Mouse (Mus musculus) frontal cortex, postnatal 14 days (tissue): ENCODE measurements at regions not wholly inside any gene's neighbourhood (a gene's known extent, or its start where the extent isn't known, plus 50 kb on each side); places are given as distances from the start of the nearest gene placed in this dataset.

Experiments used
- DNase-seq, 2 experiments: peaks; one replicate each; pipeline ENCODE4 v3.0.0; 2022; ENCODE audit warnings: low spot score in 2 of 2

DNA sequence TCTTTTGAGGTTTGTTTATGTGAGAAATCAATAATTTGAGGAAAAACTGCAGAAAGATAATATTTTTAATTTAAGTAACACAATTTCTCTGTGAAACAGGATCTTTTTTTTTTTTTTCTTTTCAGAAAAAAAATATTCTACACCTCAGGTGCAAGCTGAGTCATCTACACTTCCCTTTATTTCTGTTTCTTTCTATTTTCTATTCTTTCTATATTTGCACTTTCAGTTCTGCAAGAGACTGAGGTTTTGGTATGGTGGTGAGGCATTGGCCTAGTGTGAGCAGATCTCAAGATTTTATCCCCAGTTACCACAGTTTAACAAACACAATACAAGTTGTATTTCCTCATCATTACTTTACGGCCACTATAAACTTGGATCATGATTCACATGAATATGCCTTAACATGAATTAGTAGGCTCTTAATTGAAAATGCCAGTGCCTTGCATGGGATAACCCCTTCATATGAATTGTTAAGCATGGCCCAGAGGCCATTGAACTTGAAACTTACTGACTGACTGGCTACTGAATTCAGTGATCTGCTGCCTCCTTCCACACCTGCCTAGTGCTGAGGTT, 1278.1 kb downstream of the Stim2 start:
- DNase-seq = no peak

DNA sequence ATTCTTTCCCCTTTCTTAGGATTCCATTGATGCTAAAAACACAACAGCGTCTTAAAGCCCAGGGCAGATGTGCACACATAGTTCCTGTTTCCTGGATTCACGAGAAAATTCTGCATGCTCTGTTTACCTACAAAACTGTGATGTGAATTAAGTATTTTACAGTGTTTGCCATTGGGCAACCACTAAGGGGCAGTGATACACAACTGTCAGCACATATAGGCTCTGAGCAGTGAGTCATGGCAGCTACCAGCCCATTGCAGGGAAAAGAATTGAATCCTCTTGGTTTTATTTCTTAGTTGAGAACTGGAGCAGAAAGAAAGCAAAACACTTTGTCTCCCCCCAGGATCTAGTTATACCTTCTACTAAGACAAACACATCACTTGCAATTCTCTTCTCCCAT, 1295.0 kb downstream of the Stim2 start:
- peak in 1 of 2 experiments; percentile 3 for DNase-seq

DNA sequence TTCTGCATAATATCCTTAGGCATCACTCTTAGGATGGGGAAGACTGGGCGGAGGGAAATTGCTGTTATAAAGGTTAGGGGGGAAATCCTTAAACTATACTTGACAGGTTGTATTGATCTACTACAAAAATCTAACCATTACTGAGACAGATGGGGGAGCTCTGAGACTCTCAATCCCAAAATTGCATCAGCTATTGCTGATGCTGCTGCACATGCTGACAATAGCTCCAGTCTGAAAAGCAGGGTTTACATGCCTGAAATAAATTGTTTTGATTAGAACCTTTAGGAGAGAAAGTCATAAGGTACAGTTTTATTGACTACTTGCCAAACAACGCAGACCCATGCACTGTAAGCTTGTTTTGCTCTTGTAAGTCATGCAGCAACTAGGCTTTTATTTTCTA, 1295.7 kb downstream of the Stim2 start:
- DNase-seq = no peak

DNA sequence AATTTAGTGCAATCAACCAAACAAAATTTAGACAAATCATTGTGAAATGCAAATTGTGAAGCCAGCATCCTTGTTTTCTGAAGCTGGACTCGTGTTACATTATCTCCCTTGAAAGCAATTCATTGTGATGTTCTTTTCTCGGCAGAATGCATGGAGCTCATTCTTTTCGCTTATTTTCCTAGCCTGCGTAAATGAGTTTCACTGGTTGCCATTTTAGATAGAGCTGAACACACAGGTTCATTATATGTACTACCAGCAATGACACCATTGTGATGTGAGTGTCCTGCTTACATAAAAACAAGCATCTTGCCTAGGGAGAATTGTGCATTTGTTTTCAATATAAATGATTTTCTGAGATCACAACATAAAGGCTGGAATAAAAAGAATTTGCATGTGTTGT, 1296.5 kb downstream of the Stim2 start:
- DNase-seq = no peak

DNA sequence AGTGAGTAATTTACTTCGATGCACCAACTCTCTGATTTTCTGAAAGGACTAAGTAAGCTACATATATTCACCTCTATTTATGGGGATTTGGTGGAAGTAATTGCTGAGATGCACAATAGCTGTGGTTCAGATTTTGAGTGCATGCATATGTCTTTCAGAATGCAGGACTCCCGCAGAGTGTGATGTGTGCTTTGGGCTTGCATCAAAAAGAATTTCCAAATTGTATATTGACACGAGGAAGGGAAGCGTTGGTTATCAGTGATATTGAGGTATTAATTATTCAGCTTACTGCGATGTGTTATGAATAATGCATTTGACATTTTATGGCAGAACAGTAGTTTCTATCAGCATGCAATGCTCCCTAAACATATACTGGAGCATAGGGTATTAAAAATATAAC, 1303.2 kb downstream of the Stim2 start:
- DNase-seq = no peak

DNA sequence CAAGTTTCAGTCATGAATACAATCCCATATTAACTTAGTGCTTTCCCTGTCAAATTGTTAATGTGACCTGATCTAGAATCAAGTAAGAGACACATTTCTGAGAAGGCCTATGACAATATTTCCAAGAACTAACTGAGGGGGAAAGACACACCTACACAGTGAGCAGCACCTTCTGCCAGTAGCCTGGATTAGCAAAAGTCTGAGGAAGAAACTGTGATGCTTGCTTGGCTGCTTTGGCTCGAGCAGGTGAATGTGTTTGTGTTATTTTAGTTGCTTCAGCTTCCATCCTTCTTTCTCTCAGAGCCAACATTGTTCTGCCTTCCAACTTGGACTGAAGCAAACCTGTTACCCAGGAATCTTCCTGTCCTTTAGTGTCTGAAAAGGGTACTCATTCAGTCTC, 1347.7 kb downstream of the Stim2 start:
- no peak for DNase-seq

DNA sequence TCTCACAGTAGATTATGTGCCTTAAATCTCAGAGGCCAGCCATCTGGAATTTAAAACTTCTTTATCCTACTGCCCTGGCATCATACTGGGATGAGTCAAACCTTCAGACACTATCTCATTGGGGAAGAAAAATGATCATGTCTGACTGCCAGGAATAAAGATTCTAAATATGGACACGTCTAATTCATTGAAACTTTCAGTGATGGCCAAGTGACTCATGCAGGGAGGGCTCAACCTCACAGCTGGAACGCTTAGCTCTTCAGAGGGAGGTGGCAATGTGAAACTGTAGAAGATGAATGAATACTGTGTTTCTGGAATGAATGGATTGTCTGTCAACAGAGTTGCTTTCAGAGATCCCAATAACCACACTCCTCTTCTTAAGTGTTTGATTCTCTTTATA, 1357.2 kb downstream of the Stim2 start:
- DNase-seq = no peak

DNA sequence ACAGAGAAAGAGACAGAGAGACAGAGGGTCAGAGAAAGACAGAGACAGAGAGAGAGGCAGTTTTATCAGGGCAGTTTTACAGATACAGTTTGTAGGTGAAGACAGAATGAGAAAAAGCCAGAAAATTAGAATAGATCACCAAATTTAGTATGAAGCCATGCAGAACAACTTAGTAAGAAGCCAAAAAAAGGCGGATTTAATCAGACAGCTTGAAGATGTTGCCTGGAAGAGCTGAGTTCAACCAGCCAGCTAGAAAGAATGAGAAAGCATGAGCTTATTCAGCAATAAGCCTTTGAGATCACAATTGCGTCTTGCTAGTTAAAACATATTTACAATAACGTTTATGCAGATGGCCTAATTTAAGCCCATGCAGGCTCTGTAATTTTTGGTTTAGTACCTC, 1376.0 kb downstream of the Stim2 start:
- DNase-seq = no peak

DNA sequence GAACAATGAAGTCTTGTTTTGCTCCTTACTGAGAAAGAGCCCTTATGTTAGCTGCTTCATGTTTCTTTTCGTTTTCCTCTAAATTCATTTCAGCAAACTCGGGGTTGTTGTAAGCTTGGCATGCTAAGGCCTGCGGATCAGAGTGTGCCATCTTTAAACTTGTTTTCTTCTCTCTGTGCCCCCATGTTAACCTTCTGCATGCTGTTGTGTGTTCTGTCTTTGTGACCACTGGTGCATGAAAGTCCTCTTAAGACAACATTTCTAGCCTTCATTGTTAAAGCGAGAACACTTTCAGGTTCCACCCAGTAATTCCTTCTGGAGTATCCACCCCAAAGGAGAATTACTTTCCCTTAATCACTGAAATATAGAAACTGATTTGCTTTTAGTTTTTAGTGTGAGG, 1392.5 kb downstream of the Stim2 start:
- DNase-seq = no peak

DNA sequence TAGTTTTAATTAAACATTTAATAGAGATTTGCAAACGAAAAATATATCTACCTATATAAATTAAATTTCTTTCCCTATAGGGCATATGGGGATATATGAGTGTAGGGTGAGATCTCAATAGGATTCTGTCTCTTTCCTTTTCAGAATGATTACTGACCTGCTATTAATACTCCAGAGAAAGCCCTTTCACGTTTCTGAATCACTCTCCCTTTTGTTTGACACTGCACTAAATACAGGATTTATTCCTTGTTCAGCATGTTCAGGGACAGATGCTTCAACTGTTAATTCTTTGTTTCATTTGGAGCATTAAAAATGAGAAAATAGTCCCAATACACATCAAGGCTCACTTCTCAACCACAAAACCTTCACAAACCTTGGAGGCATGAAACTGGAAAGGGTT, 1397.7 kb downstream of the Stim2 start:
- no peak for DNase-seq

DNA sequence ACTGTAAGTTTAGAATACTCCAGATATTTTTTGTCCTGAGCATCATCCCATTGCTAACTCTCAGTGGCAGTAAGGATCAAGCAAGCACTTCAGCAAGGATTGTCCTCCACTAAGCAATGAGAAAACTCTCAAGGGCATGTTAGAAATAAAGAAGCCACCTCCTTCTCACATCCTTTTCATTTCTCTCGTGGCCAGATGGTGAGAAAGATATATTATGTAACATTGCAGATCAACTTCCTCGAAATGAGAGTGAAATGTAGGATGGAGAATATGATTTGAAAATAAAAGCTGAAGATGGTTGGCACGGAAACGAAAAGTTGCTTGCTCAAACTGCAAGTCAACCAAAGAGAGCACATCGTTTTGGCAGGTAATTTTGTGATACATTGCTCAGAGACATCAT, 1417.8 kb downstream of the Stim2 start:
- no peak for DNase-seq

DNA sequence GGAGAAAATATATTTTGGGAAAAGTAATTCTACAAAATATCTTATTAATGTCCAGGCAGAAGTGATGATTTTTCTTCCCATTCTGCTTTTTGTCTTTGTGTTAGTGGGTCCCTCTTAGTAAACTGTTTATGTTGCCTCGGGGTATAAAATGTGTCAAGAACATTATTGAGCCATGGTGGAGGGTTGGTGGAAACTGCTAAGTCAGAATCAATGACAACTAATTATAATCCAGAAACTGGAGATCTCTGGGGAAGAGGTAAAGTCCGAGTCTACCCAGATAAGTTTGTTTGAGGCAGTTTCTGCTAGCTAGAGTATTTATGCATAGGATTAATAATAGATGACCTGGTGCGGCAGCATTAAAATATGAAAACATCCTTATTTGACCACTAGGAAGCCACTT, 1440.9 kb downstream of the Stim2 start:
- no peak for DNase-seq

DNA sequence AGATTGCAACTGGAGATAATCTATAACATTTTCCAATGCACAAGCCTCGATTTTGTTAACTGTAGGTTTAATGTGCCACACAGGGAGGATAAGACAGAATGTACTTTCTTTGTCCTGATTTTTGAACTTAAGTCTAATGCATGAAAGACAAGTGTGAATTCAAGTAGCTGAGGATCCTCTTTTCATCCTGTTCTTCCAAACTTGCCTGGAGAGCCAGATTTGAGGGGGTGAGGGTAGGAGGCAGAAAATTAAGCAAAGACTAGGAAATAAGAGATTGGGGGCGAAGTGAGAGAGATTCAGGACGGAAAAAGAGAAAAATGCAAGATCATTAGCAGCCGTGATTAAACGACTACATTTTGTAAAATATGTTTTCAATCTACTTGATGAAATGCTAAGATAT, 1450.8 kb downstream of the Stim2 start:
- DNase-seq = no peak
